Mouse (Mus musculus): ENCODE measurements around the gene Arl16.

Gene Arl16

GRCm38 (mm10) chr11:120491317-120492023 lies 24.1 kb upstream of the Arl16 start, which contains the start of gene Slc25a10:
Gene Slc25a10, plus strand, starts transcription at chr11:120491840.
- DNase-seq (ENCODE audit: low spot score), result peak; percentile 92

- no peak for DNase-seq (ENCODE audit: low spot score)
Observed at GRCm38 (mm10) chr11:120490291-120491046, 23.1 kb upstream of the Arl16 start.

GRCm38 (mm10) chr11:120489054-120489761 lies 21.8 kb upstream of the Arl16 start:
- peak; percentile 93 for DNase-seq (ENCODE audit: low spot score)

GRCm38 (mm10) chr11:120488516-120488915 lies 21.1 kb upstream of the Arl16 start:
- no peak for DNase-seq (ENCODE audit: low spot score)

- no peak for DNase-seq (ENCODE audit: low spot score)
Observed at GRCm38 (mm10) chr11:120485251-120485650, 17.8 kb upstream of the Arl16 start.

GRCm38 (mm10) chr11:120484265-120484981 lies 17.0 kb upstream of the Arl16 start, which contains the start of gene Mrpl12:
Gene Mrpl12, plus strand, starts transcription at chr11:120484613.
- DNase-seq (ENCODE audit: low spot score), result peak; percentile 99

- no peak for DNase-seq (ENCODE audit: low spot score)
Observed at GRCm38 (mm10) chr11:120483448-120483934, 16.1 kb upstream of the Arl16 start.

- no peak for DNase-seq (ENCODE audit: low spot score)
Observed at GRCm38 (mm10) chr11:120472052-120472451, 4.6 kb upstream of the Arl16 start.

- no peak for DNase-seq (ENCODE audit: low spot score)
Observed at GRCm38 (mm10) chr11:120467736-120468092, 307 bp upstream of the Arl16 start.

GRCm38 (mm10) chr11:120465521-120465920 lies 1.9 kb downstream of the Arl16 start:
- DNase-seq (ENCODE audit: low spot score), result no peak

GRCm38 (mm10) chr11:120464365-120464764 lies 3.0 kb downstream of the Arl16 start:
- no peak for DNase-seq (ENCODE audit: low spot score)

- no peak for DNase-seq (ENCODE audit: low spot score)
Observed at GRCm38 (mm10) chr11:120463536-120463935, 3.9 kb downstream of the Arl16 start.

GRCm38 (mm10) chr11:120458847-120459597 lies 8.4 kb downstream of the Arl16 start:
- no peak for DNase-seq (ENCODE audit: low spot score)

- DNase-seq (ENCODE audit: low spot score), result peak; percentile 95
Observed at GRCm38 (mm10) chr11:120457772-120458751, 9.3 kb downstream of the Arl16 start, which contains the start of the genes Oxld1 and Ccdc137. Gene Oxld1, minus strand, starts transcription at chr11:120458068. Gene Ccdc137, plus strand, starts transcription at chr11:120458115.

- DNase-seq (ENCODE audit: low spot score), result no peak
Observed at GRCm38 (mm10) chr11:120457370-120457769, 10.0 kb downstream of the Arl16 start.

- no peak for DNase-seq (ENCODE audit: low spot score)
Observed at GRCm38 (mm10) chr11:120455413-120455812, 12.0 kb downstream of the Arl16 start.

GRCm38 (mm10) chr11:120454965-120455364 lies 12.4 kb downstream of the Arl16 start:
- DNase-seq (ENCODE audit: low spot score), result no peak

GRCm38 (mm10) chr11:120453306-120453705 lies 14.1 kb downstream of the Arl16 start, which contains the start of gene Pde6g:
Gene Pde6g, minus strand, starts transcription at chr11:120453500.
- no peak for DNase-seq (ENCODE audit: low spot score)

GRCm38 (mm10) chr11:120452246-120452645 lies 15.2 kb downstream of the Arl16 start:
- no peak for DNase-seq (ENCODE audit: low spot score)

GRCm38 (mm10) chr11:120447179-120447578 lies 20.2 kb downstream of the Arl16 start:
- DNase-seq (ENCODE audit: low spot score), result no peak

Measured in embryo, embryonic 10 days (tissue).